Mouse (Mus musculus): ENCODE measurements around the gene Acyp1. TPM values are rescaled to one million over a fixed set of nuclear protein-coding genes. Genes with fewer than 3 reads are reported as not detected.

Acyp1 gene
- polyA plus RNA-seq, 1 experiment from 2014 or later = 56.4 TPM

- Histone ChIP-seq H3K4me2 (replicated peaks) (no peak overlapping the region), H3K27ac (replicated peaks) (no peak overlapping the region), H3K4me3 (no peak overlapping the region), H3K4me1 (peaks cover 6% of the 10 kb centered on the region), H3K9ac (replicated peaks) (no peak overlapping the region), H3K36me3 (no peaks in the 10 kb centered on the region), H3K27me3 (no peaks in the 10 kb centered on the region), H3K9me3 (no peaks in the 10 kb centered on the region)
- ATAC-seq (replicated peaks) = no peak
- WGBS = 78% methylated on average over 5 of the region's 5 CpGs
Observed at GRCm38 (mm10) chr12:85263190-85263589, 25.0 kb downstream of the Acyp1 start.

- ATAC-seq (replicated peaks) = no peak
Observed at GRCm38 (mm10) chr12:85262489-85262888, 25.7 kb downstream of the Acyp1 start.

GRCm38 (mm10) chr12:85257008-85257639 is 31.1 kb downstream of the Acyp1 start:
- no peak overlapping the region for H3K9ac ChIP-seq (replicated peaks)
- WGBS = 91% methylated on average over 7 of the region's 7 CpGs
- H3K4me3 ChIP-seq = no peak overlapping the region
- no peaks in the 10 kb centered on the region for H3K27me3 ChIP-seq
- H3K36me3 ChIP-seq = no peaks in the 10 kb centered on the region
- H3K4me2 ChIP-seq (replicated peaks) = no peak overlapping the region
- H3K4me1 ChIP-seq = no peaks in the 10 kb centered on the region
- H3K27ac ChIP-seq (replicated peaks) = no peak overlapping the region
- ATAC-seq (replicated peaks) = no peak
- H3K9me3 ChIP-seq = no peaks in the 10 kb centered on the region

More at GRCm38 (mm10) chr12:85262489-85262888, 25.7 kb downstream of the Acyp1 start:
- 55% methylated on average over 10 of the region's 10 CpGs for WGBS
- no peak overlapping the region for H3K9ac ChIP-seq (replicated peaks)
- no peak overlapping the region for H3K4me2 ChIP-seq (replicated peaks)
- no peak overlapping the region for H3K4me3 ChIP-seq
- no peaks in the 10 kb centered on the region for H3K27me3 ChIP-seq
- H3K27ac ChIP-seq (replicated peaks) = no peak overlapping the region
- peaks cover 6% of the 10 kb centered on the region for H3K4me1 ChIP-seq
- no peaks in the 10 kb centered on the region for H3K36me3 ChIP-seq
- no peaks in the 10 kb centered on the region for H3K9me3 ChIP-seq

- H3K36me3 ChIP-seq = no peaks in the 10 kb centered on the region
- no peak overlapping the region for H3K9ac ChIP-seq (replicated peaks)
- H3K27ac ChIP-seq (replicated peaks) = no peak overlapping the region
- H3K4me2 ChIP-seq (replicated peaks) = no peak overlapping the region
- H3K9me3 ChIP-seq = no peaks in the 10 kb centered on the region
- H3K27me3 ChIP-seq = no peaks in the 10 kb centered on the region
- H3K4me1 ChIP-seq = no peaks in the 10 kb centered on the region
- no peak for ATAC-seq (replicated peaks)
- no peak overlapping the region for H3K4me3 ChIP-seq
- 76% methylated on average over 7 of the region's 7 CpGs for WGBS
Observed at GRCm38 (mm10) chr12:85256074-85256751, 32.0 kb downstream of the Acyp1 start.

- ATAC-seq (replicated peaks) = no peak
- WGBS = 96% methylated on average over 3 of the region's 3 CpGs
Observed at GRCm38 (mm10) chr12:85252083-85252482, 36.2 kb downstream of the Acyp1 start.

GRCm38 (mm10) chr12:85237553-85237952 is 50.7 kb downstream of the Acyp1 start:
- Histone ChIP-seq H3K36me3 (peaks cover 5% of the 10 kb centered on the region; the same call in 1 of the 2 replicates), H3K4me1 (no peaks in the 10 kb centered on the region), H3K4me3 (no peak overlapping the region), H3K9ac (replicated peaks) (no peak overlapping the region), H3K27me3 (no peaks in the 10 kb centered on the region), H3K4me2 (replicated peaks) (no peak overlapping the region), H3K27ac (replicated peaks) (no peak overlapping the region), H3K9me3 (no peaks in the 10 kb centered on the region)
- no peak for ATAC-seq (replicated peaks)
- WGBS = 89% methylated on average over 5 of the region's 5 CpGs

More at GRCm38 (mm10) chr12:85252083-85252482, 36.2 kb downstream of the Acyp1 start:
- no peaks in the 10 kb centered on the region for H3K9me3 ChIP-seq
- peaks cover 7% of the 10 kb centered on the region for H3K36me3 ChIP-seq
- no peaks in the 10 kb centered on the region for H3K4me1 ChIP-seq
- no peak overlapping the region for H3K4me2 ChIP-seq (replicated peaks)
- H3K9ac ChIP-seq (replicated peaks) = no peak overlapping the region
- no peaks in the 10 kb centered on the region for H3K27me3 ChIP-seq
- H3K4me3 ChIP-seq = no peak overlapping the region
- no peak overlapping the region for H3K27ac ChIP-seq (replicated peaks)

- Histone ChIP-seq H3K27me3 (no peaks in the 10 kb centered on the region), H3K4me2 (replicated peaks) (no peak overlapping the region), H3K9ac (replicated peaks) (no peak overlapping the region), H3K4me1 (no peaks in the 10 kb centered on the region), H3K4me3 (no peak overlapping the region), H3K27ac (replicated peaks) (no peak overlapping the region), H3K9me3 (no peaks in the 10 kb centered on the region), H3K36me3 (peaks cover 5% of the 10 kb centered on the region; the same call in 1 of the 2 replicates)
- 76% methylated on average over 21 of the region's 21 CpGs for WGBS
- ATAC-seq (replicated peaks) = no peak
Observed at GRCm38 (mm10) chr12:85233376-85234358, 54.6 kb downstream of the Acyp1 start.

GRCm38 (mm10) chr12:85227876-85228599 is 60.2 kb downstream of the Acyp1 start:
- ATAC-seq (replicated peaks) = no peak
- Histone ChIP-seq H3K9ac (replicated peaks) (no peak overlapping the region), H3K4me2 (replicated peaks) (no peak overlapping the region), H3K4me1 (no peaks in the 10 kb centered on the region), H3K36me3 (peaks cover 42% of the 10 kb centered on the region), H3K27ac (replicated peaks) (no peak overlapping the region), H3K27me3 (no peaks in the 10 kb centered on the region), H3K4me3 (no peak overlapping the region), H3K9me3 (no peaks in the 10 kb centered on the region)
- WGBS = 56% methylated on average over 15 of the region's 15 CpGs

GRCm38 (mm10) chr12:85227227-85227626 is 61.0 kb downstream of the Acyp1 start:
- no peak for ATAC-seq (replicated peaks)
- Histone ChIP-seq H3K9ac (replicated peaks) (no peak overlapping the region), H3K4me2 (replicated peaks) (no peak overlapping the region), H3K27me3 (no peaks in the 10 kb centered on the region), H3K4me3 (no peak overlapping the region), H3K9me3 (no peaks in the 10 kb centered on the region), H3K4me1 (no peaks in the 10 kb centered on the region), H3K27ac (replicated peaks) (no peak overlapping the region), H3K36me3 (peaks cover 50% of the 10 kb centered on the region)
- WGBS = 77% methylated on average over 7 of the region's 7 CpGs

All from forebrain, embryonic 15.5 days (tissue).